Mouse (Mus musculus): ENCODE results near the gene Zfp414. TPM values are rescaled to one million over a fixed set of nuclear protein-coding genes. Genes with fewer than 3 reads are reported as not detected.

Zfp414 gene
- polyA plus RNA-seq, 1 experiment from 2014 or later, result 40.6 TPM

GRCm38 (mm10) chr17:33669681-33670080, 40.8 kb downstream of the Zfp414 start:
- Histone ChIP-seq H3K4me3 (no peak overlapping the region), H3K36me3 (peaks cover 35% of the 10 kb centered on the region), H3K9me3 (no peaks in the 10 kb centered on the region), H3K27ac (no peak overlapping the region), H3K4me1 (0 out of 2 replicates have a peak, but pooled peaks cover 5% of the 10 kb centered on the region), H3K27me3 (no peaks in the 10 kb centered on the region), H3K9ac (no peak overlapping the region), H3K4me2 (no peak overlapping the region)
- WGBS, result 84% methylated on average over 3 of the region's 3 CpGs
- ATAC-seq (ENCODE audit: borderline replicate concordance, extremely low read depth, low FRiP score, low TSS enrichment), result no peak

DNA sequence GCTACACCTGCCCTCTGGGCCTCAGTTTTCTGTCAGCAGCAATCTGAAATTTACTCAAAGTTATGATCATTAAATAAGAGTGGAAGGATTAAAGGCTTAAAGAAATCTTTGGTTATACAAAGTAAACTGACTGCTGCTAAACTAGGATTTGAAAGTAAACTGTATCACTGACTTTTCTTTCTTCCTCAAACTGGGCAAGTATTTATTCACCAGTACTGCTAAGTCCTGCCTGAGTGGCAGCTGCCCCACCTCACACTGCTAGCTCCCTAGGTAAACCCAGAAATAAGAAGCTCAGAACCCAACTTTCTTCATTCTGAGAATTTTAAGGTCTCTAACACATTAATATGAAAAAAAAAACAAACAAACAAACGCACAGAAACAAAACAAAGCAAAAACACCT, 44.9 kb downstream of the Zfp414 start:
- Histone ChIP-seq H3K9ac (no peak overlapping the region), H3K4me1 (peaks cover 15% of the 10 kb centered on the region; the same call in 1 of the 2 replicates), H3K4me2 (no peak overlapping the region), H3K27ac (no peak overlapping the region), H3K9me3 (no peaks in the 10 kb centered on the region), H3K27me3 (no peaks in the 10 kb centered on the region), H3K4me3 (no peak overlapping the region), H3K36me3 (peaks cover 18% of the 10 kb centered on the region)
- WGBS, result 65% methylated on average over 1 of the region's 1 CpGs
- no peak for ATAC-seq (ENCODE audit: borderline replicate concordance, extremely low read depth, low FRiP score, low TSS enrichment)

DNA sequence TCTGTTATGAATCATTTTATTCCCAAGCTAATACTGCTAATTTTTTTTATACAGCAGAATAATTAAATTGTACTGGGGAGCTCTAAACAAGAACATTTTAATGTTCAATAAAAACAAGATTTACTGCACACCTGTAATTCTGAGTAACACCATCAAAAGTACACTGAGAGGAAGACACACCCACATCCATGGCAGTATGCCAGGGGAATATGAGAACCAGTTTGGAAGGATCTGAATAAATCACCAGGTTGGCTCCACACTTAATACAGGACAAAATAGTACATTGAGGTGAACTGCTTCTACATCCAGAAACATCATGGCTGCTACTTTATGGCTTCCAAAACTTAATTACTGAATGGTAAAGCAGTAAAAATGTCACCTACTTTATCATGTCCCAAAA, 46.6 kb downstream of the Zfp414 start:
- Histone ChIP-seq H3K4me2 (no peak overlapping the region), H3K4me3 (no peak overlapping the region), H3K27ac (no peak overlapping the region), H3K9me3 (no peaks in the 10 kb centered on the region), H3K9ac (no peak overlapping the region), H3K4me1 (peaks cover 18% of the 10 kb centered on the region; the same call in 1 of the 2 replicates), H3K36me3 (peaks cover 18% of the 10 kb centered on the region), H3K27me3 (no peaks in the 10 kb centered on the region)
- no peak for ATAC-seq (ENCODE audit: borderline replicate concordance, extremely low read depth, low FRiP score, low TSS enrichment)

- no peak for ATAC-seq (ENCODE audit: borderline replicate concordance, extremely low read depth, low FRiP score, low TSS enrichment)
- H3K36me3 ChIP-seq, result peaks cover 18% of the 10 kb centered on the region
- H3K9ac ChIP-seq, result no peak overlapping the region
- H3K4me2 ChIP-seq, result no peak overlapping the region
- H3K27ac ChIP-seq, result no peak overlapping the region
- no peaks in the 10 kb centered on the region for H3K27me3 ChIP-seq
- no peak overlapping the region for H3K4me3 ChIP-seq
- H3K9me3 ChIP-seq, result no peaks in the 10 kb centered on the region
- H3K4me1 ChIP-seq, result peaks cover 19% of the 10 kb centered on the region; the same call in 1 of the 2 replicates
- 88% methylated on average over 2 of the region's 2 CpGs for WGBS
These were observed 47.2 kb downstream of the Zfp414 start for GRCm38 (mm10) chr17:33676086-33676485.

DNA sequence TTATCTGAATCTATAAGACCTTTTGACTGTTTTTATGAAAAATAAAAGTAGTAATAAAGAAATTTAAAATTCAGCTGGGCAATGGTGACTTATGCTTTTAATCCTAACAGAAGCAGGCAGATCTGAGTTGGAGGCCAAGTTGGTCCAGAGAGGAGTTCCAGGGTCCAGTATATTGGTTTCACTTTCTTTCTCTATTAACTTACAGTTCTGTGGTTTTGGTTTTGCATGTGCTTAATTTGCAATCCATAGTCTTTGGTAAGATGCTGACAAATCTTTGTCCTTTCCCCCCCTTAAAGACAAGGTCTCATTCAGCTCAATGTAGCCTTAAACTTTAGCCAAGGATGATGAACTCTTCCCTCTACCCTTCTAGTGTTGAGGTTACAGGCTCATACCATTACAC, 49.9 kb downstream of the Zfp414 start:
- no peak overlapping the region for H3K4me3 ChIP-seq
- H3K4me1 ChIP-seq, result peaks cover 40% of the 10 kb centered on the region
- H3K27me3 ChIP-seq, result no peaks in the 10 kb centered on the region
- H3K27ac ChIP-seq, result no peak overlapping the region
- H3K9ac ChIP-seq, result no peak overlapping the region
- peaks cover 18% of the 10 kb centered on the region for H3K36me3 ChIP-seq
- H3K9me3 ChIP-seq, result no peaks in the 10 kb centered on the region
- ATAC-seq (ENCODE audit: borderline replicate concordance, extremely low read depth, low FRiP score, low TSS enrichment), result no peak
- no peak overlapping the region for H3K4me2 ChIP-seq

Other genes starting within 250 kb of the Zfp414 start
- 17.8 and 19.6 TPM in 2 replicates for gene Zfp101, start 234.4 kb upstream of the Zfp414 start, polyA plus RNA-seq (2015; fragmentation: Nextera tagmentation; extraction: Ambion mirVana)
- not detected in 2 replicates for gene Actl9, start 196.2 kb upstream of the Zfp414 start, polyA plus RNA-seq (2015; fragmentation: Nextera tagmentation; extraction: Ambion mirVana)
- gene Adamts10, start 104.9 kb upstream of the Zfp414 start, polyA plus RNA-seq (2015; fragmentation: Nextera tagmentation; extraction: Ambion mirVana), result 119 and 142 TPM in 2 replicates
- 4.6 and 5.2 TPM in 2 replicates for gene Myo1f, start 73.4 kb upstream of the Zfp414 start, polyA plus RNA-seq (2015; fragmentation: Nextera tagmentation; extraction: Ambion mirVana)
- gene Pram1, start 9.0 kb downstream of the Zfp414 start, polyA plus RNA-seq (2015; fragmentation: Nextera tagmentation; extraction: Ambion mirVana), result 0.97 and 1.1 TPM in 2 replicates
- 325 and 344 TPM in 2 replicates for gene Hnrnpm, start 57.8 kb downstream of the Zfp414 start, polyA plus RNA-seq (2015; fragmentation: Nextera tagmentation; extraction: Ambion mirVana)
- gene March2, start 89.6 kb downstream of the Zfp414 start, polyA plus RNA-seq (2015; fragmentation: Nextera tagmentation; extraction: Ambion mirVana), result 58.8 and 60.7 TPM in 2 replicates
- 281 and 306 TPM in 2 replicates for gene Rab11b, start 131.4 kb downstream of the Zfp414 start, polyA plus RNA-seq (2015; fragmentation: Nextera tagmentation; extraction: Ambion mirVana)
- 43.7 and 47.0 TPM in 2 replicates for gene Angptl4, start 152.7 kb downstream of the Zfp414 start, polyA plus RNA-seq (2015; fragmentation: Nextera tagmentation; extraction: Ambion mirVana)
- gene Kank3, start 181.4 kb downstream of the Zfp414 start, polyA plus RNA-seq (2015; fragmentation: Nextera tagmentation; extraction: Ambion mirVana), result 68.0 and 77.8 TPM in 2 replicates
- gene Rps28, start 195.5 kb downstream of the Zfp414 start, polyA plus RNA-seq (2015; fragmentation: Nextera tagmentation; extraction: Ambion mirVana), result 885 and 959 TPM in 2 replicates
- 425 and 461 TPM in 2 replicates for gene Ndufa7, start 195.5 kb downstream of the Zfp414 start, polyA plus RNA-seq (2015; fragmentation: Nextera tagmentation; extraction: Ambion mirVana)
- gene Cd320, start 214.0 kb downstream of the Zfp414 start, polyA plus RNA-seq (2015; fragmentation: Nextera tagmentation; extraction: Ambion mirVana), result 69.4 and 74.0 TPM in 2 replicates
- not detected in 2 replicates for gene Gm7029, start 244.7 kb downstream of the Zfp414 start, polyA plus RNA-seq (2015; fragmentation: Nextera tagmentation; extraction: Ambion mirVana)